Mouse (Mus musculus): ENCODE measurements at regions not wholly inside any gene's neighbourhood (a gene's known extent, or its start where the extent isn't known, plus 50 kb on each side); places are given as distances from the start of the nearest gene placed in this dataset.

DNA sequence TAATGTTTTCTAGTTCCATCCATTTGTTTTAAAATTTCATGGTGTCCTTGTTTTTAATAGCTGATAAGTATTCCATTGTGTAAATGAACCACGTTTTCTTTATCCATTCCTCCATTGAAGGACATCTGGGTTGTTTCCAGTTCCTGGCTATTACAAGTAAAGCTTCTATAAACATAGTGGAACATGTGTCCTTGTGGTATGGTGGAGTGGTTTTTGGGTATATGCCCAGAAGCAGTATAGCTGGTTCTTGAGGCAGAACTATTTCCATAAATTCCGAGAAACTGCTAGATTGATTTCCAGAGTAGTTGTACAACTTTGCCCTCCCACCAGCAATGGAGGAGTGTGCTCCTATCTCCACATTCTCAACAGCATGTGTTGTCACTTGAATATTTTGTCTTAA, 858.8 kb downstream of the Car8 start:
- no peak for TF ChIP-seq CTCF (IDR thresholded peaks at IDR 0.05; ENCODE audit: low read depth, low read length)
- H3K4me1 ChIP-seq (ENCODE audit: control insufficient read depth, insufficient read depth, low read length) = no peaks in the 10 kb centered on the region

DNA sequence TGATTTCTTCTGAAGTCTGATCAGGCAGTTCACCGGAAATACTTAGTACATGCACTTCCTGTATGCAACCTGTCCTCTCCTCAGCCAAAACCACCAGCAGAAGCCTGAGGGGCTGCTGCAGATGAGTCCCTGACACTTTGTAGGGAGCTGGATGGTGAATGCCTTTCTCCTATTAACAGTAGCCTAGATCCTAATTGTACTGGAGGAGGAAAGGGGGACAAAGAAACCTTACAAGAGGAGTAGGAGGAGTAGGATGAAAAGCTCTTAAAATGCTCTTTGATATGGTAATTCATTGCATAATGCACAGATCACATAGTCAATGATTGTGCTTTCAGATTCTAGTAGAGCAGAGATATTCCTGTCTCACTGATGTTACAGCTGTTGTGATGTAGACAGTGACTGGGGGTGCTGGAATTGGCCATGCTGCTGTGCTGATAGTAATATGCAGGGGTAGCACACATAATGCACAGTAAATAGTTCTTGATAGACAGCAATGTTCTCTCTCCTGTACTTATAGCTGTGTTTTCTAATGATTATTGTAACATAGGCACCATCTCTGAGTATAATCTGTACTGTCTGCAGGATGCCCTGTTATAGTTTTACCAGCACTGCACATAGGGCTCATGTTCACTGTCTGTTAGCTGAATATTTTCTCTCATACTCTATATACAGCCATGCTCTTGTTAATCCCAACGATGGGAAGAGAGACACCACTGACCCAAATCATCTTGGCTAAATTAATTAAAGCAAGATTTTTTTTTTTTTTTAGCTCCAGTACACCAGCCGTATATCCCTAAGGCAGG, 874.4 kb downstream of the Car8 start:
- Histone ChIP-seq H3K4me3 (ENCODE audit: insufficient read depth, low read length) (no peak overlapping the region), H3K4me1 (ENCODE audit: control insufficient read depth, insufficient read depth, low read length) (no peaks in the 10 kb centered on the region), H3K27ac (ENCODE audit: insufficient read depth, low read depth, low read length) (no peak overlapping the region)
- TF ChIP-seq CTCF (IDR thresholded peaks at IDR 0.05; ENCODE audit: low read depth, low read length) (no peak), POLR2A (IDR thresholded peaks at IDR 0.05; ENCODE audit: borderline replicate concordance, low read depth, low read length) (no peak)

More for the DNA sequence above, 858.8 kb downstream of the Car8 start:
- no peak overlapping the region for H3K27ac ChIP-seq (ENCODE audit: insufficient read depth, low read depth, low read length)
- H3K4me3 ChIP-seq (ENCODE audit: insufficient read depth, low read length) = no peak overlapping the region

DNA sequence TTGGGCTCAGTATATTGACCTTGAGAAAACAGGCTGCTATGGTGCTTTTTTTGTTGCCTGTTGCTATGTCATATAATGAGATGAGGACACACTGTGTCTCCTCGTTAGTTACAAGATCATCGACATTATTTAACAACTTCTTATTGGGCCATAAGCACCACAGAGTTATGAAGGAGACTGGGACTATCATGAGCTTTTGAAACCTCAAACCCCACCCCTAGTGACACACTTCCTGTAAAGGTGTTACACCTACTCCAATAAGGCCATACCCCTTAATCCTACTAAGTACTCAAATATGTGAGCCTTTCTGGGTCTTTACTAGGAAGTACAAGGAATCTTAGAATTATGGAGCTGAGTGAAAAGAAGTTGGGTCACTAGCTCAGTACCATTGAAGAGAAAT, 875.3 kb downstream of the Car8 start:
- Histone ChIP-seq H3K4me3 (ENCODE audit: insufficient read depth, low read length) (no peak overlapping the region), H3K27ac (ENCODE audit: insufficient read depth, low read depth, low read length) (no peak overlapping the region), H3K4me1 (ENCODE audit: control insufficient read depth, insufficient read depth, low read length) (no peaks in the 10 kb centered on the region)
- no peak for TF ChIP-seq POLR2A (IDR thresholded peaks at IDR 0.05; ENCODE audit: borderline replicate concordance, low read depth, low read length)
- TF ChIP-seq CTCF (IDR thresholded peaks at IDR 0.05; ENCODE audit: low read depth, low read length) = no peak

DNA sequence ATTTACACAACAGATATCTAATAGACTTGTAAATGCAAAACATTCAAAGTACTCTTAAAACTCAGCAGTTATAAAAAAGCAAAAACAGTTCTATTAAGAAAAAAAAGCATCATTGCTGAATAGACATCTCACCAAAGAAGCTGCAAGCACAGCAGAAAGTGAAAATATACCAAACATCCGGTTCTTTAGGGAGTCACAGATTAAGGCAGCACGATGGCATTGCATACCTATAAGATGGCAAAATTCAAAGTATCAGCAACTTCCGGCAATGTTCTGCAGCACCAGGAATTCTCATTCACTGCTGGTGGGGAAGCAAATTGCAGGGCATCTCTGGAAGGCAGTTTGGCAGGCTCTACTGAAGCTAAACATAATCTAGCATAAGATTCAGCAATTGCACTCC, 882.6 kb downstream of the Car8 start:
- TF ChIP-seq CTCF (IDR thresholded peaks at IDR 0.05; ENCODE audit: low read depth, low read length) (no peak), POLR2A (IDR thresholded peaks at IDR 0.05; ENCODE audit: borderline replicate concordance, low read depth, low read length) (no peak)
- H3K27ac ChIP-seq (ENCODE audit: insufficient read depth, low read depth, low read length) = no peak overlapping the region
- no peak overlapping the region for H3K4me3 ChIP-seq (ENCODE audit: insufficient read depth, low read length)
- no peaks in the 10 kb centered on the region for H3K4me1 ChIP-seq (ENCODE audit: control insufficient read depth, insufficient read depth, low read length)

DNA sequence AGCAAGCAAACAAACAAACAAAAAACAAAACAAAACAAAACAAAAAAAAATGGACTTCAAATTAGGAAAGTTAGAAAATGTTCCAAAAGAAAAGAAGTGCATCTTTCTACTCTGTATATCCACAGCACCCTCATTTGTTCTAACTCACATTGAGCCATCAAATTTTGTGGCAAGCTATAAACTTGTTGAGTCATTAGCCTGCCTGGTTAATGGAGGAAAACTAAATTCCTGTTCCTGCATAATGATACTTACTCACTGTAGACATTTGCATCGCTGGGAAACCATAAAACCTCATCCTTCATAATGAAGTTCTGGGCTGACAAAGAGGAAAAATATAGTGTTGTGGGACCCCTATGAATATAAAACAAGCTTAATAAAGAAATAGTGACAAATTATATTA, 891.5 kb downstream of the Car8 start:
- Histone ChIP-seq H3K27ac (ENCODE audit: insufficient read depth, low read depth, low read length) (no peak overlapping the region), H3K4me1 (ENCODE audit: control insufficient read depth, insufficient read depth, low read length) (no peaks in the 10 kb centered on the region)
- TF ChIP-seq CTCF (IDR thresholded peaks at IDR 0.05; ENCODE audit: low read depth, low read length) (no peak), POLR2A (IDR thresholded peaks at IDR 0.05; ENCODE audit: borderline replicate concordance, low read depth, low read length) (no peak)

DNA sequence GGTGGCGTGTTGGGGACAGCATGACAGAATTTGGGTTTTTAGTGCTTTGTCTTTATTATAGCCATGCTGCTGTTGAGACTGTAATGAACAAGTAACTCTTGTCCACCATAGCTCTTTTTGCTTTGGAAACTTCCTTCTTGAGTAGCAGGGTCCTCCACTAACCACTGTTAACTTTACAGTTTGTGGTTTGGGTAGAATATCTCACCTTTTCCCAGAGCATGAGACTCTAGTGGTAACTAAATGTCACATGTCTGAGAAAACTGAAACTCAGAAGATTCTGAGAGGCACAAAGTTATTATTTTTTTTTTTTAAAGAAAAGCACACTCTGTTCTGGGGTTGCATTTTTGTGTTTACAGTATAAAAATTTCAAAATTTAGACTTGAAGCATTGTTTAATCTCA, 897.7 kb downstream of the Car8 start:
- no peak for TF ChIP-seq CTCF (IDR thresholded peaks at IDR 0.05; ENCODE audit: low read depth, low read length)
- no peak for TF ChIP-seq POLR2A (IDR thresholded peaks at IDR 0.05; ENCODE audit: borderline replicate concordance, low read depth, low read length)

More for the DNA sequence above, 891.5 kb downstream of the Car8 start:
- H3K4me3 ChIP-seq (ENCODE audit: insufficient read depth, low read length) = no peak overlapping the region

DNA sequence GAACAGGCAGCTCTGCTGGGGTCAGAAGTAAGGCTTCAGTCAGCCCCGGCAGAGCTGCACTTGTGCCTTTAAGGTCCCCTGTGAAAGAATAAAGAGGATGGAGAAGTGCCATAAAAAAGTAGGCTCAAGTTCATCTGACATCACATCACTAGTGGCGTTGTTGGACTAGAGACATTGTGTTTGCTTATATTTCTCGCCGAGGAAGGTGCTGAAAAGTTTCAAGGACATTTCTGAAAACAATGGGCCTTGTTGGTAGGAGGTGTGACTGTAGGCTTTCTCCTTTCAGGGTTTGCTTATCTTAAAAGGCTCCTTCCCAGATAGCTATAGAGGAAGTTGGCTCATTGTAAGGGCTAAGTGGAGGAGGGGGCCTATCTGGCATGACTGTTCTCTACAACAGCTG, 924.6 kb downstream of the Car8 start:
- H3K4me1 ChIP-seq (ENCODE audit: control insufficient read depth, insufficient read depth, low read length) = no peaks in the 10 kb centered on the region
- no peak overlapping the region for H3K4me3 ChIP-seq (ENCODE audit: insufficient read depth, low read length)
- H3K27ac ChIP-seq (ENCODE audit: insufficient read depth, low read depth, low read length) = no peak overlapping the region
- TF ChIP-seq POLR2A (IDR thresholded peaks at IDR 0.05; ENCODE audit: borderline replicate concordance, low read depth, low read length) = no peak
- TF ChIP-seq CTCF (IDR thresholded peaks at IDR 0.05; ENCODE audit: low read depth, low read length) = no peak

More for the DNA sequence above, 897.7 kb downstream of the Car8 start:
- no peak overlapping the region for H3K27ac ChIP-seq (ENCODE audit: insufficient read depth, low read depth, low read length)
- H3K4me3 ChIP-seq (ENCODE audit: insufficient read depth, low read length) = no peak overlapping the region
- no peaks in the 10 kb centered on the region for H3K4me1 ChIP-seq (ENCODE audit: control insufficient read depth, insufficient read depth, low read length)

DNA sequence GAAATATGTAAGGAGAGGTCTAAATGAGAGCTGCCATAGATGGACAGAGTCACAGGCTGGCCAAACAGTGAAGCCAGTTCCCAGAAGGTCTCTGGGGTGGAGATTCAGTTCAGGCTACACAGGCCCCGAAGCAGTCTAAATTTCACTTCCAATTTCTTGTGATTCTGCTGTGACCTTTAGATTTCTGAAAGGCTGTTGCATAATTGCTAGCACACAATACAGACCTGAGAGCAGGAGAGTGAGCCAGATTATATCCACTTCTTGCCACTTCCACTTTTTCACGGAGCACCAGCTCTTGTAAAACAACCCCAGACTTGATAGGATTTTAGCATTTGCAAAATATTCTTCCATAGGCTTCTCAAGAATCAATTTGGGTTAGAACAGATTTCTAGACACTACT, 925.6 kb downstream of the Car8 start:
- TF ChIP-seq POLR2A (IDR thresholded peaks at IDR 0.05; ENCODE audit: borderline replicate concordance, low read depth, low read length) = no peak
- no peak for TF ChIP-seq CTCF (IDR thresholded peaks at IDR 0.05; ENCODE audit: low read depth, low read length)

DNA sequence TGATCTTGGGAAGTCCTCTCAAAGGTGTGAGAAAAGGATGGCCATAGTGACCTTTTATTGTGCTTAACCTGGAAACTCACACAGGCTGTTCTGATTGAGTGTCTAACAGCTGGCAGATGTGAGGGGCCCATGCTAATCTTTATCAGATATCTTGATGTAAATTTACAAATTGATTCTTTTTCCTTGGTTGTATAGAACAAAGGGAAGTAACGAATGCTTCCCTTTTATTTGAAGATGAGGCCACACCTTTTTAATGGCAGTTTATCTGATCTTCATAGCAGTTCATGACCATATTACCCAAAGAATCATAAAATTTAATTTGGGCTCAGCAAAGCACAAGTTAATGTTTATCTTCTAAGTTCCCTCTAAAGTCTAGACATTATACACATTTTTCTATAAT, 926.7 kb downstream of the Car8 start:
- no peak overlapping the region for H3K27ac ChIP-seq (ENCODE audit: insufficient read depth, low read depth, low read length)
- H3K4me1 ChIP-seq (ENCODE audit: control insufficient read depth, insufficient read depth, low read length) = no peaks in the 10 kb centered on the region
- no peak for TF ChIP-seq POLR2A (IDR thresholded peaks at IDR 0.05; ENCODE audit: borderline replicate concordance, low read depth, low read length)
- no peak for TF ChIP-seq CTCF (IDR thresholded peaks at IDR 0.05; ENCODE audit: low read depth, low read length)
- H3K4me3 ChIP-seq (ENCODE audit: insufficient read depth, low read length) = no peak overlapping the region

More for the DNA sequence above, 925.6 kb downstream of the Car8 start:
- H3K4me3 ChIP-seq (ENCODE audit: insufficient read depth, low read length) = no peak overlapping the region
- no peak overlapping the region for H3K27ac ChIP-seq (ENCODE audit: insufficient read depth, low read depth, low read length)
- H3K4me1 ChIP-seq (ENCODE audit: control insufficient read depth, insufficient read depth, low read length) = no peaks in the 10 kb centered on the region

DNA sequence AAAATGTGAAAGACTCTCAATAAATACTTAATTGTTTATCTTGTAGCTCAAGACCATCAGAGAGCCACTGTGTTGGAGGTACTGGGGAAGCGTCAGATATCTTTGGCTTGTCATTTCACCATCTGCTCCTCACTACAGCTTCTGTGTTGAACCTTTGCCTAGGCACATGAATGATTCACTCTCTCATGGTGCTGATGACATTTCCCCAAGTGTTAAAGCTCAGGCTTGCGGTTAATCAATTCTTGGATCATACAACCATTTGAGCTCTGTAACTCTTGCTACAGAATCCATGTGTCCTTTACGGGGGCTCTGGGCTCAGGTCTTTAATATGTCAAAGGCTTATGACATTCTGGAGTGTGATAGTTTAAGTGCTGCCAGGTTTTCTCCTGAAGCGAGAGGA, 969.8 kb downstream of the Car8 start:
- TF ChIP-seq POLR2A (IDR thresholded peaks at IDR 0.05; ENCODE audit: borderline replicate concordance, low read depth, low read length) = no peak
- no peak for TF ChIP-seq CTCF (IDR thresholded peaks at IDR 0.05; ENCODE audit: low read depth, low read length)
- H3K4me3 ChIP-seq (ENCODE audit: insufficient read depth, low read length) = no peak overlapping the region
- H3K27ac ChIP-seq (ENCODE audit: insufficient read depth, low read depth, low read length) = no peak overlapping the region
- no peaks in the 10 kb centered on the region for H3K4me1 ChIP-seq (ENCODE audit: control insufficient read depth, insufficient read depth, low read length)

Data from bone marrow macrophage, adult 2 months (primary cell).